Mouse (Mus musculus): ENCODE data around the gene Ehmt2.
A peak's percentile ranks its signal among the peaks of the same experiment; 100 is the strongest.
"Not testable (repeated sequence)": the region's sequence is repeated elsewhere in the genome, so short reads cannot be mapped to it uniquely, and the experiment has no call there.

DNA sequence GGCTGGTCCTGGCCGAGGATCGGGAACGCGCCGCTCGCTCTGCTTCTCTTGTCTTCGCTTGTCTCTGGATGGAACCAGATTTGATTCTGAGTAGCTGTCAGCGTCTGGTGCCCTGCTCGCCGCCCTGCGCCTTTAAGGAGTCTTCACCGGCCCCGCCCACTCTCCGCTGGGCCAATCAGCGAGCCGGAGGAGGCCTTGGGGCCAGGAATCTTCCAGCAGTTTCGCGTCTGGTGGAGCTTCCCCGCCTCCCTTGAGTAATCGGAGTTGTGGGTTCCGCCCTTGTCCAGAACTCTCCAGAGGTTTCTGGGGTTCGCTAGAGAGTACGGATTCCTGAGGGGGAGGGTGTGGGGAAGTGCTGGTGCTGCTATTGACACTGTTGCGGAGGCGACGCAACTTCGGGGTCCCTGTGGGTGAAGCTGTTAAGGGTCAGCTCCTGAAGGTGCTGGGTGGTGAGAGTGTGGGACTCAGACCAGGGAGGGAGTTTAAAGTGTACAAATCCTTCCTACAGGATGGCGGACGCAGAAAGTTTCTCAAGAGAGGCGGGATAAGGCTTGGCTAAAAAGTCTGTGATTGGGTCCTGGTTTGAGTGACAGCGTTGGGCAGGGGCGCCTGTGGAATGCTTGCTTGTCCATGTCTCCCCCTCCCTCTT, 61.0 kb downstream of the Ehmt2 start, which contains the start of gene Hspa1b:
- peak; percentile 54; the same call in 1 of the 2 replicates for TF ChIP-seq POLR2A (IDR thresholded peaks at IDR 0.05; ENCODE audit: borderline replicate concordance, control insufficient read depth, low read depth, low read length)
- not testable (repeated sequence) for TF ChIP-seq CTCF (IDR thresholded peaks at IDR 0.05; ENCODE audit: control insufficient read depth, insufficient read depth, low read length)
